Mouse (Mus musculus) lung, embryonic 14.5 days (tissue): ENCODE measurements around the gene Mta2. TPM values are rescaled to one million over a fixed set of nuclear protein-coding genes. Genes with fewer than 3 reads are reported as not detected.

Source experiments
- ATAC-seq: fragments of 200-750 bp; cut with Nextera tagmentation; 2 replicates; pipeline ENCODE4 v1.8.0; 2017; ENCODE audit warnings: mild to moderate bottlenecking, moderate TSS enrichment, moderate library complexity; ENCODE audit not compliant: insufficient read depth
- DNase-seq: peaks from one replicate; pipeline ENCODE4 v3.0.0-alpha.2; 2015
- H3K27ac ChIP-seq: fragments of 300-500 bp; sonication (generic); 2 replicates; pipeline ENCODE4 v1.5.1; 2014; ENCODE audit warnings: low read depth, mild to moderate bottlenecking, moderate library complexity
- H3K27me3 ChIP-seq: fragments of 300-500 bp; sonication (generic); 2 replicates; pipeline ENCODE4 v1.6.1; 2014; ENCODE audit warnings: low read length, control low read depth; ENCODE audit not compliant: insufficient read depth
- H3K36me3 ChIP-seq: fragments of 300-500 bp; sonication (generic); 2 replicates; pipeline ENCODE4 v1.6.1; 2014; ENCODE audit warnings: control low read depth; ENCODE audit not compliant: insufficient read depth
- H3K4me1 ChIP-seq: fragments of 300-500 bp; sonication (generic); 2 replicates; pipeline ENCODE4 v1.6.1; 2014; ENCODE audit warnings: antibody characterized with exemption, control low read depth; ENCODE audit not compliant: insufficient read depth
- H3K4me2 ChIP-seq: fragments of 300-500 bp; sonication (generic); 2 replicates; pipeline ENCODE4 v1.6.1; 2014; ENCODE audit warnings: mild to moderate bottlenecking
- H3K4me3 ChIP-seq: fragments of 300-500 bp; sonication (generic); 2 replicates; pipeline ENCODE4 v1.5.1; 2014; ENCODE audit warnings: low read depth, low read length
- H3K9ac ChIP-seq: fragments of 300-500 bp; sonication (generic); 2 replicates; pipeline ENCODE4 v1.6.1; 2014
- H3K9me3 ChIP-seq: fragments of 300-500 bp; sonication (generic); 2 replicates; pipeline ENCODE4 v1.6.1; 2016; ENCODE audit warnings: low read depth, low read length, control low read depth
- CTCF ChIP-seq: IDR thresholded peaks from 2 replicates; pipeline ENCODE4 v1.5.1; 2016; ENCODE audit warnings: antibody characterized with exemption, low read depth
- WGBS: fragments of 180-500 bp; shearing (Covaris S2); extraction: QIAGEN DNeasy Blood & Tissue Kit; methylation state at CpG from one replicate; pipeline ENCODE4 v1.1.7; 2014; 5-methylcytosine and 5-hydroxymethylcytosine counted together
- polyA plus RNA-seq: library from polyadenylated mRNA; unstranded; fragments of >200 nt; fragmentation: Nextera tagmentation; extraction: Ambion mirVana; gene quantifications from 2 replicates; pipeline ENCODE4 v1.2.1, GENCODE M21; 2014

Gene Mta2
- polyA plus RNA-seq, 1 experiment from 2014 or later: 52.1 TPM

GRCm38 (mm10) chr19:8991871-8992735, 50.4 kb downstream of the Mta2 start:
- peak overlapping the region; percentile 87 for H3K4me2 ChIP-seq
- peak overlapping the region; percentile 73; the same call in 1 of the 2 replicates for H3K4me3 ChIP-seq
- H3K27ac ChIP-seq: peak overlapping the region; percentile 91
- ATAC-seq (no peak), DNase-seq (peak; percentile 42)
- H3K4me1 ChIP-seq: peaks cover 27% of the 10 kb centered on the region
- no peaks in the 10 kb centered on the region for H3K36me3 ChIP-seq
- 62% methylated on average over 13 of the region's 13 CpGs for WGBS
- peak overlapping the region; percentile 32; the same call in 1 of the 2 replicates for H3K9ac ChIP-seq
- TF ChIP-seq CTCF: no peak
- H3K27me3 ChIP-seq: no peaks in the 10 kb centered on the region; the same call in 1 of the 2 replicates
- H3K9me3 ChIP-seq: no peaks in the 10 kb centered on the region

DNA sequence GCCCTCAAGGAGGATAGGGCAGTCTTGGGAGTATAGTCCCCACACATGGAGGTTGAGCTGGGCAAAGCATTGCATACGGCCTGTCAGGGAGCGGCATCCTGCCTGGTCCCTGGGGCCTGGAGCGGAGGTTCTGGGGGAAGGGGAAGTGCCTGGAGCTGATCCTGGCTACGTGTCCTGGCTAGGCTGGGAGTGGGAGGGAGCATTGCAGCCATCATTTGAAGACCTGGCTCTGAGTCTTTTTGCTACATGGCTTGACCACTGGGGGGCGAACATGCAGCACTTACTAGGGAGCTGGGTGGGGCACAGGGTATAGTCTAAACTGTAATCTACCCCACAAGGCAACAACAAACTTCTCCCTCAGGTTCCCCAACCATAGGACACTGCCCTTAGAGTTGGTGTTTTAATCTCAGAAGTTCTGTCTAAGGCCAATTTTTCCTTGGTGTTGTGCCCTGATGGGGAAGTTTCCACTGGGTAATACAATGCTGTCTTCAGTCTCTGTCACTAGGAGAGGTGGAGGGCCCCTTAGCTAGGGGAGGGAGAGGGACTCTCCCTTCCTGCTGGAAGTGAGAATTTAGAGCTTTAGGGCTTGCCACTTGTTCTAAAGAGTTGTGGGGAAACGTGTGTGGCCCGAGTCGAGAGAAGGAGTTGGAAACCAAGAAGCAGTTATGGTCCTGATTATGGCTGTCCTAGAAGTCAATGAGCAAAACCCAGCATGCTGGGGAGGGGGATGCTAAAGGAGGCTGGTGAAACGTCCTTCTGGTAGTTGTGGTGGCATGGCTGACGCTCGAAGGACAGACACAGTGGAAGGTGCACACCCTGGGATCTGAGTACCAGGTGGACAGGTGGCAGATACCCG, 51.3 kb downstream of the Mta2 start:
- peak; percentile 87 for TF ChIP-seq CTCF
- Histone ChIP-seq H3K36me3 (no peaks in the 10 kb centered on the region), H3K9ac (peak overlapping the region; percentile 27), H3K27ac (peak overlapping the region; percentile 91), H3K4me1 (peaks cover 35% of the 10 kb centered on the region), H3K9me3 (no peaks in the 10 kb centered on the region), H3K4me2 (peak overlapping the region; percentile 87), H3K4me3 (peak overlapping the region; percentile 5; the same call in 1 of the 2 replicates), H3K27me3 (no peaks in the 10 kb centered on the region; the same call in 1 of the 2 replicates)
- ATAC-seq (peak; percentile 23; the same call in 1 of the 2 replicates), DNase-seq (peak; percentile 91)
- 34% methylated on average over 12 of the region's 12 CpGs for WGBS

GRCm38 (mm10) chr19:8993625-8993912, 51.9 kb downstream of the Mta2 start:
- no peak for ATAC-seq
- H3K27ac ChIP-seq: no peak overlapping the region
- H3K9me3 ChIP-seq: no peaks in the 10 kb centered on the region
- peaks cover 36% of the 10 kb centered on the region for H3K4me1 ChIP-seq
- TF ChIP-seq CTCF: no peak
- H3K9ac ChIP-seq: no peak overlapping the region; the same call in 1 of the 2 replicates
- 60% methylated on average over 2 of the region's 2 CpGs for WGBS
- H3K36me3 ChIP-seq: no peaks in the 10 kb centered on the region
- no peak for DNase-seq
- H3K4me3 ChIP-seq: no peak overlapping the region
- no peaks in the 10 kb centered on the region for H3K27me3 ChIP-seq
- no peak overlapping the region for H3K4me2 ChIP-seq

DNA sequence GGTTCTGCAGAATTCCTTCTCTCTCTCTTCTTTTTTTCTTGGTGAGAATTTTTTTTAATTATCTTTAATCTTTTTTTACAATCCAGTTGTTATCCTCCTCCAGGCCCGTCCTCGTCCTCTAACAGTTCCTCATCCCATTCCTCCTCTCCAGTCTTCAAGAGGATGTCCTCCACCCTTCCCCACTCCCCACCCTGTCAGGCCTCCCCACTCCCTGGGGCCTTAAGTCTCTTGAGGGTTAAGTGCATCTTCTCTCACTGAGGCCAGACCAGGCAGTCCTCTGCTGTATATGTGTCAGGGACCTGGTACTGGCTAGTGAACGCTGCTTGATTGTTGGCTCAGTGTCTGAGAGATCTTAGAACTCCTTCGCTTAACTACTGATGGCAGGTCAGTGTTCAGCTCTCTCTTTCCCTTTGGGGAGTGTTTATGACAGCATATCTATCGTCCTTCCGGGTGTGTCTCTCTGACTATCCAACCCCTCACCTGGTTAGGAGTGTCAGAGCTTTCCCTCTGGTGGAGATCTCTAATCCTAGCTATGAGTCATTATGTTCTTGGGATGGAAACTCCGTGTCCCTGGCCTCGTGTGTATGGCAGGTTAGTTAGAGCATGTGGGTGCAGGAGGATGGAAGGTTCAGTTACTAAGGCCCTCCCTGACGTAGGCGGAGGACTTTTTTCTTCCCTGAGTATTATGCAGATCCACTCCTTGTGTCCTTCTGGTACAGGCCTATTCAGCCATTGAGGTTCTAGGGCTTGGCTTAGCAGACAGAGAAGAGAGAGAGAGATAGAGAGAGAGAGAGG, 53.3 kb downstream of the Mta2 start:
- H3K27ac ChIP-seq: no peak overlapping the region
- no peaks in the 10 kb centered on the region for H3K36me3 ChIP-seq
- no peak overlapping the region for H3K9ac ChIP-seq
- no peak overlapping the region for H3K4me3 ChIP-seq
- no peak overlapping the region for H3K4me2 ChIP-seq
- peaks cover 34% of the 10 kb centered on the region for H3K4me1 ChIP-seq
- ATAC-seq: no peak
- WGBS: 74% methylated on average over 10 of the region's 10 CpGs
- H3K9me3 ChIP-seq: no peaks in the 10 kb centered on the region
- TF ChIP-seq CTCF: no peak
- DNase-seq: no peak
- no peaks in the 10 kb centered on the region for H3K27me3 ChIP-seq

DNA sequence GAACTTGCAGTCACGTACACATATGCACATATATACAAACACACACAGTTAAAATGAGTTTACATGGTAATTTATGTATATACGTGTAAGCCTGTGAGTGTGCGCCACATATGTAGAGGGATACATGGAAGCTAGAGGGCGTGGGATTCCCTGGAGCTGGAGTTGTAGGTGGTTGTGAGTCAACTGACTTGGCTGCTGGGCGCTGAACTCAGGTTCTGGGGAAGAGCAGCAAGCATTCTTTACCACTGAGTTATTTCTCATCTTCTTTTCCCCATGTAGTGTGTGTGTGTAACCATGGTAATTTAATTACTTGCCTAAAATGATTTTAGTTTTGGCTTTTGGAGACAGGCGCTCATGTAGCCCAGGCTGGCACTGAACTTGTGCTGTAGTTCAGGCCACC, 54.9 kb downstream of the Mta2 start:
- Histone ChIP-seq H3K27ac (no peak overlapping the region), H3K9ac (no peak overlapping the region), H3K4me1 (peaks cover 28% of the 10 kb centered on the region), H3K9me3 (no peaks in the 10 kb centered on the region), H3K4me2 (no peak overlapping the region), H3K27me3 (no peaks in the 10 kb centered on the region), H3K36me3 (peaks cover 15% of the 10 kb centered on the region), H3K4me3 (no peak overlapping the region)
- DNase-seq: no peak
- TF ChIP-seq CTCF: no peak
- 91% methylated on average over 6 of the region's 6 CpGs for WGBS
- no peak for ATAC-seq

- Histone ChIP-seq H3K36me3 (peaks cover 25% of the 10 kb centered on the region), H3K9ac (no peak overlapping the region), H3K4me3 (no peak overlapping the region), H3K4me1 (peaks cover 18% of the 10 kb centered on the region), H3K27ac (peak overlapping the region; percentile 82), H3K9me3 (no peaks in the 10 kb centered on the region), H3K4me2 (peak overlapping the region; percentile 25; the same call in 1 of the 2 replicates), H3K27me3 (no peaks in the 10 kb centered on the region)
- peak; percentile 33; the same call in 1 of the 2 replicates for TF ChIP-seq CTCF
- peak; percentile 94 for ATAC-seq
- DNase-seq: peak; percentile 91
- WGBS: 39% methylated on average over 4 of the region's 4 CpGs
Measured at GRCm38 (mm10) chr19:8997546-8997945, 55.9 kb downstream of the Mta2 start.
